Mouse (Mus musculus): Measurements from ENCODE around the gene Fgd2.
"Not testable (repeated sequence)": the region's sequence is repeated elsewhere in the genome, so short reads cannot be mapped to it uniquely, and the experiment has no call there.

Gene Fgd2

GRCm38 (mm10) chr17:29336266-29336990 lies 24.3 kb upstream of the Fgd2 start:
- DNase-seq (ENCODE audit: low read depth, low spot score), result no peak

GRCm38 (mm10) chr17:29337979-29338823 lies 22.5 kb upstream of the Fgd2 start:
- DNase-seq (ENCODE audit: low read depth, low spot score), result no peak

GRCm38 (mm10) chr17:29339170-29339768 lies 21.4 kb upstream of the Fgd2 start:
- no peak for DNase-seq (ENCODE audit: low read depth, low spot score)

- no peak for DNase-seq (ENCODE audit: low read depth, low spot score)
These were observed 20.1 kb upstream of the Fgd2 start for GRCm38 (mm10) chr17:29340406-29341261.

- DNase-seq (ENCODE audit: low read depth, low spot score), result no peak
These were observed 19.1 kb upstream of the Fgd2 start for GRCm38 (mm10) chr17:29341591-29342003.

GRCm38 (mm10) chr17:29342010-29342910 lies 18.5 kb upstream of the Fgd2 start:
- no peak for DNase-seq (ENCODE audit: low read depth, low spot score)

GRCm38 (mm10) chr17:29343241-29343640 lies 17.5 kb upstream of the Fgd2 start:
- no peak for DNase-seq (ENCODE audit: low read depth, low spot score)

GRCm38 (mm10) chr17:29345272-29345671 lies 15.4 kb upstream of the Fgd2 start:
- no peak for DNase-seq (ENCODE audit: low read depth, low spot score)

- DNase-seq (ENCODE audit: low read depth, low spot score), result no peak
These were observed 14.1 kb upstream of the Fgd2 start for GRCm38 (mm10) chr17:29346496-29347125.

- no peak for DNase-seq (ENCODE audit: low read depth, low spot score)
These were observed 13.5 kb upstream of the Fgd2 start for GRCm38 (mm10) chr17:29347126-29347644.

- DNase-seq (ENCODE audit: low read depth, low spot score), result peak; percentile 85
These were observed 13.0 kb upstream of the Fgd2 start, which contains the start of gene Mtch1 for GRCm38 (mm10) chr17:29347645-29348256. Gene Mtch1 (minus strand): TSS chr17:29347934.

- DNase-seq (ENCODE audit: low read depth, low spot score), result no peak
These were observed 11.7 kb upstream of the Fgd2 start for GRCm38 (mm10) chr17:29348996-29349395.

- DNase-seq (ENCODE audit: low read depth, low spot score), result not testable (repeated sequence)
These were observed 9.7 kb upstream of the Fgd2 start for GRCm38 (mm10) chr17:29351056-29351455.

GRCm38 (mm10) chr17:29355461-29355840 lies 5.3 kb upstream of the Fgd2 start:
- no peak for DNase-seq (ENCODE audit: low read depth, low spot score)

- no peak for DNase-seq (ENCODE audit: low read depth, low spot score)
These were observed 4.8 kb upstream of the Fgd2 start for GRCm38 (mm10) chr17:29355841-29356478.

- DNase-seq (ENCODE audit: low read depth, low spot score), result peak; percentile 79
These were observed 4.2 kb upstream of the Fgd2 start for GRCm38 (mm10) chr17:29356479-29356856.

- no peak for DNase-seq (ENCODE audit: low read depth, low spot score)
These were observed 3.8 kb upstream of the Fgd2 start for GRCm38 (mm10) chr17:29356882-29357281.

- DNase-seq (ENCODE audit: low read depth, low spot score), result no peak
These were observed 1.8 kb upstream of the Fgd2 start for GRCm38 (mm10) chr17:29358928-29359327.
